17 mouse cellular contexts compared by ENCODE assay signal in genomic region chrX:71846696-71847095, GRCm38 (mm10). TPM values are rescaled to one million over a fixed set of nuclear protein-coding genes. Genes with fewer than 3 reads are reported as not detected.
DNase-seq lines count a peak whose midpoint lies in the region; ATAC-seq and TF ChIP-seq lines count a peak whose summit lies in the region.
"Had no signal": no experiment of that assay in that cellular context is flagged by ENCODE, and none has a peak within 500 bp of the region (broad histone marks: within the 10 kb centered on the region; RNA-seq: fewer than 3 reads in every experiment).

No protein-coding gene starts in this region.

- TF ChIP-seq POLR2A in MEL (IDR thresholded peaks at IDR 0.05; ENCODE audit: control insufficient read depth in 1 of 2, insufficient read depth in 1 of 2, low read depth in 1 of 2, low read length in 2 of 2, poor library complexity in 1 of 2) = no peak

- no peaks in the 10 kb centered on the region for H3K4me1 ChIP-seq in kidney, postnatal 0 days (replicated peaks; ENCODE audit: insufficient read depth, low read length)
- no peaks in the 10 kb centered on the region for H3K4me1 ChIP-seq in MEL (ENCODE audit: control insufficient read depth in 1 of 2, insufficient read depth in 2 of 2, low read length in 2 of 2)
- no peaks in the 10 kb centered on the region for H3K4me1 ChIP-seq in heart, embryonic 15.5 days (replicated peaks)
- H3K4me1 ChIP-seq: embryonic facial prominence, embryonic 10.5 days; limb, embryonic 10.5 days; midbrain, embryonic 15.5 days had no signal

- H3K79me2 ChIP-seq in MEL (ENCODE audit: control insufficient read depth, insufficient read depth, low read length, poor library complexity) = no peaks in the 10 kb centered on the region

- H3K27me3 ChIP-seq in kidney, postnatal 0 days (ENCODE audit: insufficient read depth, low read length) = no peaks in the 10 kb centered on the region
- H3K27me3 ChIP-seq in MEL (ENCODE audit: control insufficient read depth in 1 of 2, insufficient read depth in 2 of 2, low read length in 2 of 2) = no peaks in the 10 kb centered on the region
- peaks cover 7% of the 10 kb centered on the region; the same call in 1 of the 2 replicates for H3K27me3 ChIP-seq in heart, embryonic 15.5 days
- H3K27me3 ChIP-seq: midbrain, embryonic 15.5 days had no signal

- no peaks in the 10 kb centered on the region for H3K9me3 ChIP-seq in kidney, postnatal 0 days (replicated peaks; ENCODE audit: low read length)
- H3K9me3 ChIP-seq in MEL (replicated peaks; ENCODE audit: insufficient read depth, low read length) = no peaks in the 10 kb centered on the region
- H3K9me3 ChIP-seq in heart, embryonic 15.5 days (replicated peaks) = no peaks in the 10 kb centered on the region
- H3K9me3 ChIP-seq: embryonic facial prominence, embryonic 10.5 days; limb, embryonic 10.5 days; midbrain, embryonic 15.5 days had no signal

- no peak overlapping the region for H3K4me3 ChIP-seq in kidney, postnatal 0 days (replicated peaks; ENCODE audit: low read depth, low read length)
- H3K4me3 ChIP-seq in MEL (ENCODE audit: control insufficient read depth in 1 of 2, insufficient read depth in 1 of 2, low read depth in 2 of 2, low read length in 2 of 2) = no peak overlapping the region
- no peak overlapping the region for H3K4me3 ChIP-seq in heart, embryonic 15.5 days
- H3K4me3 ChIP-seq: embryonic facial prominence, embryonic 10.5 days; limb, embryonic 10.5 days; midbrain, embryonic 15.5 days had no signal

- no peaks in the 10 kb centered on the region for H3K36me3 ChIP-seq in kidney, postnatal 0 days (ENCODE audit: insufficient read depth, low read length)
- H3K36me3 ChIP-seq in MEL (ENCODE audit: control insufficient read depth in 1 of 2, insufficient read depth in 2 of 2, low read length in 2 of 2) = no peaks in the 10 kb centered on the region
- no peaks in the 10 kb centered on the region for H3K36me3 ChIP-seq in heart, embryonic 15.5 days
- H3K36me3 ChIP-seq: embryonic facial prominence, embryonic 10.5 days; limb, embryonic 10.5 days; midbrain, embryonic 15.5 days had no signal

- ATAC-seq in kidney, postnatal 0 days (replicated peaks; ENCODE audit: low FRiP score, low read depth) = no peak
- ATAC-seq in heart, embryonic 15.5 days (replicated peaks; ENCODE audit: insufficient number of reproducible peaks, insufficient read depth, low FRiP score, low read depth) = 0 out of 2 replicates have a peak, but pooled peaks have one; percentile 22
- ATAC-seq: liver, postnatal 0 days; midbrain, embryonic 15.5 days had no signal

- no peak overlapping the region for H3K27ac ChIP-seq in kidney, postnatal 0 days
- no peak overlapping the region for H3K27ac ChIP-seq in MEL (ENCODE audit: control insufficient read depth, low read depth, low read length)
- H3K27ac ChIP-seq in heart, embryonic 15.5 days = no peak overlapping the region
- H3K27ac ChIP-seq: embryonic facial prominence, embryonic 10.5 days; limb, embryonic 10.5 days; midbrain, embryonic 15.5 days had no signal

- H3K9ac ChIP-seq in kidney, postnatal 0 days (ENCODE audit: low read depth, low read length) = no peak overlapping the region
- no peak overlapping the region for H3K9ac ChIP-seq in MEL (ENCODE audit: control insufficient read depth, low read depth, low read length, poor library complexity, severe bottlenecking)
- H3K9ac ChIP-seq in heart, embryonic 15.5 days = no peak overlapping the region
- H3K9ac ChIP-seq: liver, postnatal 0 days; midbrain, embryonic 15.5 days had no signal

- H3K4me2 ChIP-seq in kidney, postnatal 0 days (ENCODE audit: low read length) = no peak overlapping the region
- no peak overlapping the region for H3K4me2 ChIP-seq in heart, embryonic 15.5 days
- H3K4me2 ChIP-seq: midbrain, embryonic 15.5 days had no signal

- WGBS in kidney, postnatal 0 days = 74% methylated on average over 4 of the region's 4 CpGs
- WGBS in heart, embryonic 15.5 days = 33% methylated on average over 4 of the region's 4 CpGs

- DNase-seq in kidney, postnatal 0 days (ENCODE audit: low spot score) = peak; percentile 3
- no peak for DNase-seq in kidney, postnatal 25 days
- DNase-seq in MEL (ENCODE audit: low read depth, low spot score) = peak; percentile 62
- peak; percentile 2 for DNase-seq in lung, postnatal 14 days
- no peak for DNase-seq in gastrocnemius, postnatal 4 days (ENCODE audit: low spot score in 2 of 2)
- no peak for DNase-seq in T-cell, adult 2 months (ENCODE audit: low spot score)
- DNase-seq: adrenal gland, adult 2 months; B cell, adult 2 months; cerebellum, adult 8-10 months; kidney, adult 2 months; liver, postnatal 0 days; right cerebral cortex, postnatal 25 days; thymus, postnatal 36 days had no signal

- TF ChIP-seq CTCF in kidney, postnatal 0 days (IDR thresholded peaks at IDR 0.05; ENCODE audit: low read depth) = no peak
- no peak for TF ChIP-seq CTCF in MEL (IDR thresholded peaks at IDR 0.05 in 2 of 3, conservative IDR thresholded peaks at IDR 0.05 in 1 of 3; ENCODE audit: control insufficient read depth in 1 of 3, insufficient read depth in 1 of 3, low read depth in 2 of 3, low read length in 3 of 3, poor library complexity in 1 of 3, severe bottlenecking in 1 of 3)

- 0 out of 4 replicates have a peak, but pooled peaks of 1 of the 2 experiments have one; percentile 12 for TF ChIP-seq EP300 in MEL (IDR thresholded peaks at IDR 0.05; ENCODE audit: low read depth in 1 of 2, low read length in 2 of 2)

- TF ChIP-seq RAD21 in MEL (IDR thresholded peaks at IDR 0.05; ENCODE audit: low read depth, low read length) = no peak

TF ChIP-seq in MEL, 35 proteins besides CTCF, POLR2A, EP300 and RAD21:
- TF ChIP-seq SMC3 (IDR thresholded peaks at IDR 0.05; ENCODE audit: low read depth, low read length) (no peak), E2F4 (IDR thresholded peaks at IDR 0.05; ENCODE audit: borderline replicate concordance, low read depth, low read length) (no peak), TCF12 (IDR thresholded peaks at IDR 0.05; ENCODE audit: low read depth, low read length) (0 out of 2 replicates have a peak, but pooled peaks have one; percentile 15), USF1 (IDR thresholded peaks at IDR 0.05; ENCODE audit: low read depth, low read length) (no peak), SIN3A (IDR thresholded peaks at IDR 0.05; ENCODE audit: low read length) (no peak), NELFE (IDR thresholded peaks at IDR 0.05; ENCODE audit: low read depth, low read length) (no peak), GATA1 (IDR thresholded peaks at IDR 0.05; ENCODE audit: low read depth, low read length) (peak; percentile 39; the same call in 1 of the 2 replicates), MYB (IDR thresholded peaks at IDR 0.05; ENCODE audit: low read depth, low read length) (no peak)
TF ChIP-seq in MEL: peak in this region for 2.

RNA-seq across cellular contexts. Expression of gene Vma21, which starts 31.0 kb away (rescaled TPM):
- polyA plus RNA-seq in kidney, postnatal 0 days (2015; fragmentation: Nextera tagmentation; extraction: Ambion mirVana) = 56.5 and 62.6 TPM in 2 replicates
- total RNA-seq in MEL (2012; rRNA removed) = 6.1 and 6.2 TPM in 2 replicates
- 10 to 100 TPM in 1 of 2 experiments, not detected in 1; 18.2 TPM for polyA plus RNA-seq in MEL (2012; ENCODE audit: insufficient read depth in 1 of 2, insufficient read length in 2 of 2, low read depth in 1 of 2, low replicate concordance in 2 of 2, missing spikeins in 1 of 2)
- 39.5 and 45.7 TPM in 2 replicates for polyA plus RNA-seq in heart, embryonic 15.5 days (2015; fragmentation: Nextera tagmentation; extraction: Ambion mirVana)
- total RNA-seq in gastrocnemius, postnatal 4 days (2021) = 10 to 100 TPM; 30.0 to 37.0 TPM

Comparison
In these comparisons a context has a peak if more than half of its experiments do, and no peak if none do; other contexts are left out.
1. DNase-seq: peak in kidney, postnatal 0 days (single experiment), MEL (single experiment) and lung, postnatal 14 days (single experiment); none in kidney, postnatal 25 days (0 of 2), gastrocnemius, postnatal 4 days (0 of 2) and T-cell, adult 2 months (single experiment).